Mouse (Mus musculus) lung, embryonic 16.5 days (tissue): ENCODE measurements at regions not wholly inside any gene's neighbourhood (a gene's known extent, or its start where the extent isn't known, plus 50 kb on each side); places are given as distances from the start of the nearest gene placed in this dataset.

Experiments used
- ATAC-seq: fragments of 200-750 bp; cut with Nextera tagmentation; 2 replicates; pipeline ENCODE4 v1.8.0; 2017; ENCODE audit warnings: low read depth, mild to moderate bottlenecking, moderate library complexity
- H3K27ac ChIP-seq: fragments of 300-500 bp; sonication (generic); 2 replicates; pipeline ENCODE4 v1.5.1; 2014; ENCODE audit warnings: mild to moderate bottlenecking, control low read depth, low read length
- H3K27me3 ChIP-seq: fragments of 300-500 bp; sonication (generic); 2 replicates; pipeline ENCODE4 v1.6.1; 2014; ENCODE audit warnings: low read depth, low read length, mixed read lengths; ENCODE audit not compliant: control insufficient read depth, insufficient read depth
- H3K36me3 ChIP-seq: fragments of 300-500 bp; sonication (generic); 2 replicates; pipeline ENCODE4 v1.6.1; 2014; ENCODE audit warnings: low read length; ENCODE audit not compliant: control insufficient read depth, insufficient read depth
- H3K4me1 ChIP-seq: fragments of 300-500 bp; sonication (generic); replicated peaks from 2 replicates; pipeline ENCODE4 v1.6.1; 2014; ENCODE audit warnings: low read length, mixed read lengths; ENCODE audit not compliant: control insufficient read depth, insufficient read depth
- H3K4me2 ChIP-seq: fragments of 300-500 bp; sonication (generic); 2 replicates; pipeline ENCODE4 v1.6.1; 2014; ENCODE audit warnings: low read depth, low read length, control low read depth
- H3K4me3 ChIP-seq: fragments of 300-500 bp; sonication (generic); 2 replicates; pipeline ENCODE4 v1.5.1; 2014; ENCODE audit warnings: mild to moderate bottlenecking, low read length, control low read depth
- H3K9ac ChIP-seq: fragments of 300-500 bp; sonication (generic); 2 replicates; pipeline ENCODE4 v1.6.1; 2014; ENCODE audit warnings: low read length, control low read depth
- H3K9me3 ChIP-seq: fragments of 300-500 bp; sonication (generic); 2 replicates; pipeline ENCODE4 v1.6.1; 2016; ENCODE audit warnings: low read length; ENCODE audit not compliant: control insufficient read depth
- WGBS: fragments of 180-500 bp; shearing (Covaris S2); extraction: QIAGEN DNeasy Blood & Tissue Kit; methylation state at CpG from one replicate; pipeline ENCODE4 v1.1.7; 2014; 5-methylcytosine and 5-hydroxymethylcytosine counted together

- no peak overlapping the region for H3K4me2 ChIP-seq
- no peaks in the 10 kb centered on the region for H3K36me3 ChIP-seq
- peaks cover 11% of the 10 kb centered on the region for H3K4me1 ChIP-seq
- H3K4me3 ChIP-seq = no peak overlapping the region
- WGBS = 53% methylated on average over 15 of the region's 15 CpGs
- no peaks in the 10 kb centered on the region for H3K27me3 ChIP-seq
- H3K27ac ChIP-seq = peak overlapping the region; percentile 69
- peak; percentile 87 for ATAC-seq
- H3K9ac ChIP-seq = no peak overlapping the region
- no peaks in the 10 kb centered on the region for H3K9me3 ChIP-seq
Measured at GRCm38 (mm10) chr4:83984671-83985391, 459.5 kb downstream of the Ccdc171 start.

- H3K27me3 ChIP-seq = no peaks in the 10 kb centered on the region
- H3K4me3 ChIP-seq = no peak overlapping the region
- 92% methylated on average over 5 of the region's 5 CpGs for WGBS
- no peak for ATAC-seq
- H3K36me3 ChIP-seq = no peaks in the 10 kb centered on the region
- no peak overlapping the region for H3K27ac ChIP-seq
- no peak overlapping the region for H3K4me2 ChIP-seq
- no peaks in the 10 kb centered on the region for H3K9me3 ChIP-seq
- peaks cover 15% of the 10 kb centered on the region for H3K4me1 ChIP-seq
- no peak overlapping the region for H3K9ac ChIP-seq
Measured at GRCm38 (mm10) chr4:83985451-83985850, 460.1 kb downstream of the Ccdc171 start.

GRCm38 (mm10) chr4:83986951-83987822 is 461.8 kb downstream of the Ccdc171 start:
- H3K9me3 ChIP-seq = no peaks in the 10 kb centered on the region
- no peaks in the 10 kb centered on the region for H3K36me3 ChIP-seq
- 74% methylated on average over 13 of the region's 13 CpGs for WGBS
- no peak overlapping the region for H3K9ac ChIP-seq
- no peak for ATAC-seq
- no peak overlapping the region for H3K4me2 ChIP-seq
- H3K4me3 ChIP-seq = no peak overlapping the region
- H3K27ac ChIP-seq = no peak overlapping the region
- peaks cover 24% of the 10 kb centered on the region for H3K4me1 ChIP-seq
- no peaks in the 10 kb centered on the region for H3K27me3 ChIP-seq

DNA sequence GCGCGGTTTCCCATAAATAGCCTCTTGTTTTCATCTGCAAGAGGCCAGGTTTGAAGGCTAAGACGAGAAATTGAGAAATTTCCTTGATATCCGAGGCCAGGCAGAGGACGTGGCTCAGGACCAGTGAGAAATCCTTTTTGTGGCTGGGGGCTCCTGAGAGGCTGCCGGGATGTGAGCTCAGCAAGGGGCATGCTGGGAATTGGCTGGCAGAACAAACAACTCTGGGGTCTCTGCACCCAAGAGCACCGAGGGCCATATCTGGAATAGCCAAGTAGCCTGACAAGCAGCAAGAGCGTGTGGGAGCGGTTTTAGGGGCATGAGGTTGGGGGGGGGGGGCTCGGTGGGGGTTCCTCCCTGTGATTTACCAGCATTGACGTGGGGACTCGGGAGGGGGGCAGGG is 462.5 kb downstream of the Ccdc171 start:
- Histone ChIP-seq H3K4me2 (no peak overlapping the region), H3K27ac (no peak overlapping the region)
- no peak for ATAC-seq

GRCm38 (mm10) chr4:83988314-83988713 is 463.0 kb downstream of the Ccdc171 start:
- Histone ChIP-seq H3K4me2 (no peak overlapping the region), H3K27me3 (no peaks in the 10 kb centered on the region), H3K4me3 (no peak overlapping the region), H3K9ac (no peak overlapping the region), H3K9me3 (no peaks in the 10 kb centered on the region), H3K4me1 (peaks cover 24% of the 10 kb centered on the region), H3K36me3 (no peaks in the 10 kb centered on the region), H3K27ac (0 out of 2 replicates have a peak overlapping the region, but pooled peaks have one; percentile 7)
- WGBS = 28% methylated on average over 5 of the region's 5 CpGs
- ATAC-seq = no peak

More for the DNA sequence above, 462.5 kb downstream of the Ccdc171 start:
- no peaks in the 10 kb centered on the region for H3K9me3 ChIP-seq
- no peak overlapping the region for H3K4me3 ChIP-seq
- no peak overlapping the region for H3K9ac ChIP-seq
- H3K4me1 ChIP-seq = peaks cover 24% of the 10 kb centered on the region
- H3K36me3 ChIP-seq = no peaks in the 10 kb centered on the region
- H3K27me3 ChIP-seq = no peaks in the 10 kb centered on the region
- 58% methylated on average over 9 of the region's 12 CpGs for WGBS

DNA sequence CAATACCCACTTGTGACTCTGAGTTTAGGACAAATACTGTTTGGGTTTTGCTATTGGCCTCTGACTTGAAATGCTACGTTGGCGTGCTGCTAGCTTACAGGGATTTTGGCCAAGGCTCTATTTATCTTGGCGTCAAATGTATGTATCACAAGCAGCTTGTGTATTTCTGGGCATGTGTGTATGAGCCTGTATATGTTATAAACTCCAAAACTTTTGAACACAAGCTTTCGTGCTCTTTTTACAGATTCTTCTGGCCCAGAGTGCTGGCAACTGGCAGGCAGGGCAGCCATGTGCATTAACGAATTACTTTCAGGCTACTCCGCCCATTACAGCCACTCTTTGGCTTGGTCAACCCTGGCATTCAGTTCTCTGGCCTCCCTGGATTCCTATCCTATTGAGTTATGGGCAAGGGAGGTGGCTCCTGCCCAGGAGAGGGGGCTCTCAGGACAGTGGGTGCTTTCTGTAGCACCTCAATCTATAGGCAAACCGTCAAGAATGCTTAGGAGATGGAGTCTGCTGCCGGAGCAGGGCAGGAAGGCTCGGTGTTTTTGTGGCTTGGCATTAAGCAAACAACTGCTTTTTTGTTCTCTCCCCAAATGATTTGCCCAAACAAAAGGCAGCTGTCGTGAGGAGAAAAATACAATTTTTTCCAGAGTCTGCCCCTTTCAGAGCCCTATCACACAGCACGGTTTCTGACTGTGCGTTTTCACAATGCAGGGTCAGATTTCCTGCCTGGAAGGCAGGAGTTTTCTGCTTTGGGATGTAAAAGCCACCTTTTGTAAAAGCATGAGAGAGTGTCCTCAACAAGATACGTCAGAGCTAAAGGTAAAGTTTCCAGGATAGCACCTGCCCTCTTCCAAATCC is 465.0 kb downstream of the Ccdc171 start:
- 41% methylated on average over 13 of the region's 13 CpGs for WGBS
- Histone ChIP-seq H3K36me3 (no peaks in the 10 kb centered on the region), H3K4me1 (peaks cover 24% of the 10 kb centered on the region), H3K27me3 (no peaks in the 10 kb centered on the region), H3K9ac (no peak overlapping the region), H3K4me3 (no peak overlapping the region), H3K4me2 (no peak overlapping the region; the same call in 1 of the 2 replicates), H3K27ac (peak overlapping the region; percentile 88), H3K9me3 (no peaks in the 10 kb centered on the region)
- peak; percentile 78 for ATAC-seq

GRCm38 (mm10) chr4:83991195-83991594 is 465.9 kb downstream of the Ccdc171 start:
- 0 out of 2 replicates have a peak overlapping the region, but pooled peaks have one; percentile 2 for H3K27ac ChIP-seq
- 26% methylated on average over 4 of the region's 4 CpGs for WGBS
- ATAC-seq = no peak

DNA sequence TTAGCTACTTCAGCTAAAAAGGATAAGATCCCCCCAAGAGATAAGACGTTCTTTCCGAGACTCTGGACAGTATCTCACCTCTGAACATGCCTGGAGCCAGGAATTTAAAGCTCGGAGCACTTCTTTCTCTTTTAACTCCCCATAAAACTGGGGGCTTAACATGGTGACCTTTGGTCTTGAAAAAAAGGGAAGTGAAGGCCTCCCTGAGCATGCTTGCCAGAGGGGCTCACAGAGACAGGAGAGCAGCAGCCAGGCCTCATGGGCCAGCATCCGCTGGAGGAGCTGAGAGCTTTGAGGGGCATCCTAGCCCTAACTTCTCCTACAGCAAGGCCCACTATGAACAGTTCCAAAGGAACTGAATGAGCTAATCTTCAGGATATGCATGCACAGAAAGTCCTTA is 471.7 kb downstream of the Ccdc171 start:
- Histone ChIP-seq H3K27me3 (no peaks in the 10 kb centered on the region), H3K27ac (no peak overlapping the region), H3K36me3 (no peaks in the 10 kb centered on the region), H3K4me3 (no peak overlapping the region), H3K4me1 (no peaks in the 10 kb centered on the region), H3K4me2 (no peak overlapping the region), H3K9ac (no peak overlapping the region), H3K9me3 (no peaks in the 10 kb centered on the region)
- ATAC-seq = no peak
- 57% methylated on average over 4 of the region's 4 CpGs for WGBS

More at GRCm38 (mm10) chr4:83991195-83991594, 465.9 kb downstream of the Ccdc171 start:
- Histone ChIP-seq H3K4me2 (no peak overlapping the region), H3K9ac (no peak overlapping the region), H3K4me3 (no peak overlapping the region), H3K36me3 (no peaks in the 10 kb centered on the region), H3K27me3 (no peaks in the 10 kb centered on the region), H3K4me1 (peaks cover 24% of the 10 kb centered on the region), H3K9me3 (no peaks in the 10 kb centered on the region)
